Mouse (Mus musculus) liver, embryonic 14.5 days (tissue): ENCODE data around the gene Fam135a. TPM values are rescaled to one million over a fixed set of nuclear protein-coding genes. Genes with fewer than 3 reads are reported as not detected.

Source experiments
- ATAC-seq: fragments of 200-750 bp; cut with Nextera tagmentation; 2 replicates; pipeline ENCODE4 v1.8.0; 2017; ENCODE audit warnings: moderate number of reproducible peaks, mild to moderate bottlenecking, moderate library complexity; ENCODE audit not compliant: insufficient read depth
- DNase-seq, 3 experiments: peaks; one replicate each; pipeline ENCODE4 v3.0.0-alpha.2; 2012 to 2013; ENCODE audit warnings: low read depth in 3 of 3, low spot score in 3 of 3
- H3K27ac ChIP-seq: fragments of 300-500 bp; sonication (generic); 2 replicates; pipeline ENCODE4 v1.5.1; 2014; ENCODE audit warnings: moderate library complexity, mild to moderate bottlenecking, control low read depth, inconsistent platforms
- H3K27me3 ChIP-seq: fragments of 300-500 bp; sonication (generic); 2 replicates; pipeline ENCODE4 v1.6.1; 2014; ENCODE audit warnings: mild to moderate bottlenecking, low read length, moderate library complexity; ENCODE audit not compliant: control insufficient read depth, insufficient read depth
- H3K36me3 ChIP-seq: fragments of 300-500 bp; sonication (generic); replicated peaks from 2 replicates; pipeline ENCODE4 v1.6.1; 2014; ENCODE audit warnings: low read depth; ENCODE audit not compliant: control insufficient read depth, insufficient read depth
- H3K4me1 ChIP-seq, 2 experiments: fragments of 200-500 bp in 1 of 2; fragments of 300-500 bp in 1 of 2; sonication (generic) in 1 of 2; replicated peaks; 2 replicates each; pipeline ENCODE4 v1.6.1; 2012 to 2014; ENCODE audit warnings: antibody characterized with exemption in 1 of 2, inconsistent platforms in 1 of 2, low read length in 1 of 2; ENCODE audit not compliant: control insufficient read depth in 2 of 2, insufficient read depth in 2 of 2
- H3K4me2 ChIP-seq: fragments of 300-500 bp; sonication (generic); 2 replicates; pipeline ENCODE4 v1.6.1; 2014; ENCODE audit warnings: low read depth, mild to moderate bottlenecking, control low read depth, moderate library complexity
- H3K4me3 ChIP-seq, 2 experiments: fragments of 200-500 bp in 1 of 2; fragments of 300-500 bp in 1 of 2; sonication (generic) in 1 of 2; 2 replicates each; pipeline ENCODE4 v1.5.1; 2012 to 2014; ENCODE audit warnings: low read depth in 2 of 2, low read length in 2 of 2, mild to moderate bottlenecking in 2 of 2, control low read depth in 1 of 2, inconsistent platforms in 1 of 2, moderate library complexity in 1 of 2; ENCODE audit not compliant: insufficient read depth in 1 of 2
- H3K9ac ChIP-seq: fragments of 300-500 bp; sonication (generic); replicated peaks from 2 replicates; pipeline ENCODE4 v1.6.1; 2014; ENCODE audit warnings: mild to moderate bottlenecking, control low read depth, moderate library complexity
- H3K9me3 ChIP-seq: fragments of 300-500 bp; sonication (generic); 2 replicates; pipeline ENCODE4 v1.6.1; 2016; ENCODE audit warnings: low read length, mixed read lengths; ENCODE audit not compliant: control insufficient read depth
- CTCF ChIP-seq: IDR thresholded peaks from 2 replicates; pipeline ENCODE4 v1.5.1; 2016; ENCODE audit warnings: antibody characterized with exemption, low read depth, control low read depth
- EP300 ChIP-seq: IDR thresholded peaks from 2 replicates; pipeline ENCODE4 v1.6.1; 2016; ENCODE audit warnings: antibody characterized with exemption, low read depth
- WGBS: fragments of 180-500 bp; shearing (Covaris S2); extraction: QIAGEN DNeasy Blood & Tissue Kit; methylation state at CpG from one replicate; pipeline ENCODE4 v1.1.7; 2014; ENCODE audit not compliant: insufficient replicate concordance; 5-methylcytosine and 5-hydroxymethylcytosine counted together
- polyA plus RNA-seq, 2 experiments: library from polyadenylated mRNA; depleted of rRNA in 1 of 2; stranded (reverse) in 1 of 2; unstranded in 1 of 2; fragments of >200 nt; fragmentation: Nextera tagmentation in 1 of 2; extraction: Ambion mirVana in 1 of 2; gene quantifications; 2 replicates each; pipeline versions ENCODE4 v1.2.1 to v1.2.3; 2012 to 2014

Gene Fam135a
- polyA plus RNA-seq, 2 experiments = 3.3 to 5.1 TPM

- Histone ChIP-seq H3K4me1 (no peaks in the 10 kb centered on the region; a peak in 1 of 4 replicates), H3K36me3 (no peaks in the 10 kb centered on the region), H3K27me3 (no peaks in the 10 kb centered on the region), H3K9ac (no peak overlapping the region), H3K4me3 (no peak overlapping the region), H3K4me2 (no peak overlapping the region), H3K27ac (no peak overlapping the region), H3K9me3 (no peaks in the 10 kb centered on the region)
- 66% methylated on average over 9 of the region's 9 CpGs for WGBS
- TF ChIP-seq CTCF (no peak), EP300 (no peak)
- ATAC-seq = no peak
- DNase-seq = no peak
Measured at GRCm38 (mm10) chr1:23968027-23968725, 132.0 kb downstream of the Fam135a start.

GRCm38 (mm10) chr1:23966226-23966625 lies 133.9 kb downstream of the Fam135a start:
- no peak overlapping the region for H3K27ac ChIP-seq
- no peak overlapping the region for H3K4me2 ChIP-seq
- ATAC-seq (peak; percentile 84), DNase-seq (peak in 2 of 3 experiments; percentile 9 to 17)
- H3K36me3 ChIP-seq = no peaks in the 10 kb centered on the region
- H3K9me3 ChIP-seq = no peaks in the 10 kb centered on the region
- H3K9ac ChIP-seq = no peak overlapping the region
- 21% methylated on average over 1 of the region's 1 CpGs for WGBS
- TF ChIP-seq EP300 (peak; percentile 28; the same call in 1 of the 2 replicates), CTCF (no peak)
- no peaks in the 10 kb centered on the region; a peak in 1 of 4 replicates for H3K4me1 ChIP-seq
- no peaks in the 10 kb centered on the region for H3K27me3 ChIP-seq
- no peak overlapping the region for H3K4me3 ChIP-seq

Other genes with a start within 250 kb of the Fam135a start
- gene Smap1, start 178.0 kb downstream of the Fam135a start, polyA plus RNA-seq (2012; rRNA removed) = 17.7 and 29.0 TPM in 2 replicates
- gene Smap1, start 178.0 kb downstream of the Fam135a start, polyA plus RNA-seq (2014; fragmentation: Nextera tagmentation; extraction: Ambion mirVana) = 27.4 and 30.2 TPM in 2 replicates
- 10.9 and 13.3 TPM in 2 replicates for gene Sdhaf4, start 94.7 kb downstream of the Fam135a start, polyA plus RNA-seq (2012; rRNA removed)
- 39.9 and 42.0 TPM in 2 replicates for gene Sdhaf4, start 94.7 kb downstream of the Fam135a start, polyA plus RNA-seq (2014; fragmentation: Nextera tagmentation; extraction: Ambion mirVana)
- gene Col9a1, start 77.3 kb upstream of the Fam135a start, polyA plus RNA-seq (2012; rRNA removed) = 0.03 and 0.13 TPM in 2 replicates
- 0.04 TPM in 1 of 2 replicates, not detected in the other for gene Col9a1, start 77.3 kb upstream of the Fam135a start, polyA plus RNA-seq (2014; fragmentation: Nextera tagmentation; extraction: Ambion mirVana)